In genomic region chr19:29947891-29948801, GRCm38 (mm10) we compare ENCODE assay signal across 8 mouse cellular contexts. TPM values are rescaled to one million over a fixed set of nuclear protein-coding genes. Genes with fewer than 3 reads are reported as not detected.
A peak's percentile ranks its signal among the peaks of the same experiment; 100 is the strongest.
DNase-seq lines count a peak whose midpoint lies in the region; ATAC-seq and TF ChIP-seq lines count a peak whose summit lies in the region.

No protein-coding gene starts in this region.

- no peaks in the 10 kb centered on the region for H3K36me3 ChIP-seq in E14TG2a.4 (ENCODE audit: insufficient read depth, low read length)
- H3K36me3 ChIP-seq in forebrain, embryonic 16.5 days (ENCODE audit: control insufficient read depth, insufficient read depth): no peaks in the 10 kb centered on the region
- no peaks in the 10 kb centered on the region for H3K36me3 ChIP-seq in liver, embryonic 14.5 days (replicated peaks; ENCODE audit: control insufficient read depth, insufficient read depth, low read depth)
- H3K36me3 ChIP-seq in neural tube, embryonic 11.5 days (ENCODE audit: control insufficient read depth, insufficient read depth, low read length): no peaks in the 10 kb centered on the region
- H3K36me3 ChIP-seq in stomach, embryonic 16.5 days (ENCODE audit: control insufficient read depth, insufficient read depth, low read length): no peaks in the 10 kb centered on the region

- 26% methylated on average over 25 of the region's 25 CpGs for WGBS in cerebellum, adult 2 months
- 24% methylated on average over 25 of the region's 25 CpGs for WGBS in forebrain, embryonic 16.5 days
- 21% methylated on average over 25 of the region's 25 CpGs for WGBS in liver, embryonic 14.5 days (ENCODE audit: insufficient replicate concordance)
- 23% methylated on average over 25 of the region's 25 CpGs for WGBS in neural tube, embryonic 11.5 days
- WGBS in stomach, embryonic 16.5 days: 23% methylated on average over 25 of the region's 25 CpGs

- peak overlapping the region; percentile 39 for H3K9ac ChIP-seq in forebrain, embryonic 16.5 days (replicated peaks; ENCODE audit: low read depth, low read length)
- no peak overlapping the region for H3K9ac ChIP-seq in liver, embryonic 14.5 days (replicated peaks)
- H3K9ac ChIP-seq in neural tube, embryonic 11.5 days (ENCODE audit: low read length): peak overlapping the region; percentile 39
- peak overlapping the region; percentile 40; the same call in 1 of the 2 replicates for H3K9ac ChIP-seq in stomach, embryonic 16.5 days (ENCODE audit: low read length)

- peak; percentile 43 for TF ChIP-seq CTCF in E14TG2a.4 (conservative IDR thresholded peaks at IDR 0.05; ENCODE audit: low read length)
- TF ChIP-seq CTCF in cerebellum, adult 2 months (IDR thresholded peaks at IDR 0.05; ENCODE audit: borderline replicate concordance, insufficient read depth, low read depth, low read length): peak; percentile 61; the same call in 1 of the 2 replicates
- TF ChIP-seq CTCF in liver, embryonic 14.5 days (IDR thresholded peaks at IDR 0.05; ENCODE audit: low read depth): peak; percentile 75

- H3K9me3 ChIP-seq in E14TG2a.4 (ENCODE audit: low read length): peaks cover 4% of the 10 kb centered on the region; the same call in 1 of the 2 replicates
- H3K9me3 ChIP-seq in forebrain, embryonic 16.5 days (ENCODE audit: control insufficient read depth, low read length): no peaks in the 10 kb centered on the region
- H3K9me3 ChIP-seq in liver, embryonic 14.5 days (ENCODE audit: control insufficient read depth, low read length): no peaks in the 10 kb centered on the region
- H3K9me3 ChIP-seq in neural tube, embryonic 11.5 days (ENCODE audit: control insufficient read depth, low read length): no peaks in the 10 kb centered on the region
- no peaks in the 10 kb centered on the region for H3K9me3 ChIP-seq in stomach, embryonic 16.5 days (replicated peaks; ENCODE audit: control insufficient read depth, low read length)

- peaks cover 38% of the 10 kb centered on the region for H3K4me1 ChIP-seq in E14TG2a.4 (replicated peaks; ENCODE audit: low read depth, low read length)
- H3K4me1 ChIP-seq in cerebellum, adult 2 months (ENCODE audit: control insufficient read depth, insufficient read depth, low read length): no peaks in the 10 kb centered on the region
- H3K4me1 ChIP-seq in forebrain, embryonic 16.5 days (replicated peaks; ENCODE audit: control insufficient read depth, insufficient read depth, low read length): peaks cover 10% of the 10 kb centered on the region
- H3K4me1 ChIP-seq in liver, embryonic 14.5 days (replicated peaks; ENCODE audit: control insufficient read depth in 2 of 2, insufficient read depth in 2 of 2, low read length in 1 of 2): peaks cover 0 to 11% of the 10 kb centered on the region in 2 experiments; a peak in 2 of 4 replicates
- peaks cover 3% of the 10 kb centered on the region; the same call in 1 of the 2 replicates for H3K4me1 ChIP-seq in neural tube, embryonic 11.5 days (ENCODE audit: control insufficient read depth, insufficient read depth, low read length)
- H3K4me1 ChIP-seq in stomach, embryonic 16.5 days (ENCODE audit: control insufficient read depth, insufficient read depth, low read length): 0 out of 2 replicates have a peak, but pooled peaks cover 5% of the 10 kb centered on the region

- peak; percentile 98 for ATAC-seq in forebrain, embryonic 16.5 days
- peak; percentile 41; the same call in 1 of the 2 replicates for ATAC-seq in liver, embryonic 14.5 days (ENCODE audit: insufficient read depth)
- ATAC-seq in neural tube, embryonic 11.5 days (ENCODE audit: insufficient read depth, low FRiP score, low TSS enrichment): peak; percentile 92
- ATAC-seq in stomach, embryonic 16.5 days (ENCODE audit: insufficient read depth, low FRiP score): peak; percentile 90

- H3K4me3 ChIP-seq in E14TG2a.4 (replicated peaks; ENCODE audit: low read length): peak overlapping the region; percentile 63
- peak overlapping the region; percentile 55 for H3K4me3 ChIP-seq in cerebellum, adult 2 months (replicated peaks; ENCODE audit: insufficient read depth, low read depth, low read length)
- H3K4me3 ChIP-seq in forebrain, embryonic 16.5 days (replicated peaks; ENCODE audit: low read length): peak overlapping the region; percentile 42
- peak overlapping the region in 1 of 2 experiments; percentile 50; a peak in 2 of 4 replicates for H3K4me3 ChIP-seq in liver, embryonic 14.5 days (ENCODE audit: insufficient read depth in 1 of 2, low read depth in 2 of 2, low read length in 2 of 2)
- H3K4me3 ChIP-seq in neural tube, embryonic 11.5 days (ENCODE audit: low read depth, low read length): peak overlapping the region; percentile 40
- peak overlapping the region; percentile 44 for H3K4me3 ChIP-seq in stomach, embryonic 16.5 days (replicated peaks; ENCODE audit: low read length)

- peaks cover 5% of the 10 kb centered on the region; the same call in 1 of the 2 replicates for H3K27me3 ChIP-seq in E14TG2a.4 (ENCODE audit: insufficient read depth, low read length)
- H3K27me3 ChIP-seq in cerebellum, adult 2 months (ENCODE audit: control insufficient read depth, insufficient read depth, low read length): no peaks in the 10 kb centered on the region; the same call in 1 of the 2 replicates
- H3K27me3 ChIP-seq in forebrain, embryonic 16.5 days (replicated peaks; ENCODE audit: control insufficient read depth, insufficient read depth, low read length): no peaks in the 10 kb centered on the region
- H3K27me3 ChIP-seq in liver, embryonic 14.5 days (ENCODE audit: control insufficient read depth, insufficient read depth, low read length): no peaks in the 10 kb centered on the region
- no peaks in the 10 kb centered on the region for H3K27me3 ChIP-seq in neural tube, embryonic 11.5 days (ENCODE audit: control insufficient read depth, insufficient read depth, low read length)
- no peaks in the 10 kb centered on the region; the same call in 1 of the 2 replicates for H3K27me3 ChIP-seq in stomach, embryonic 16.5 days (ENCODE audit: control insufficient read depth, insufficient read depth, low read length)

- H3K4me2 ChIP-seq in forebrain, embryonic 16.5 days (ENCODE audit: low read length): peak overlapping the region; percentile 81
- peak overlapping the region; percentile 51 for H3K4me2 ChIP-seq in liver, embryonic 14.5 days (ENCODE audit: low read depth)
- H3K4me2 ChIP-seq in neural tube, embryonic 11.5 days (ENCODE audit: low read depth): peak overlapping the region; percentile 78
- peak overlapping the region; percentile 77 for H3K4me2 ChIP-seq in stomach, embryonic 16.5 days (ENCODE audit: low read depth, low read length)

- TF ChIP-seq EP300 in liver, embryonic 14.5 days (IDR thresholded peaks at IDR 0.05; ENCODE audit: low read depth): no peak

- TF ChIP-seq POLR2A in cerebellum, adult 2 months (IDR thresholded peaks at IDR 0.05; ENCODE audit: borderline replicate concordance, insufficient read depth, low read length): no peak

- DNase-seq in cerebellum, adult 2 months: peak; percentile 60 to 70
- DNase-seq in heart, postnatal 14 days: peak; percentile 82 to 85
- peak; percentile 84 to 91 for DNase-seq in kidney, postnatal 4 days
- peak; percentile 10 to 33 (median 28) for DNase-seq in liver, embryonic 14.5 days (ENCODE audit: low read depth in 3 of 3, low spot score in 3 of 3)
- peak; percentile 82 for DNase-seq in neural tube, embryonic 11.5 days (ENCODE audit: low spot score)

- intact Hi-C loops in heart, postnatal 14 days (cut with DNase I): loop anchor here (2.0 to 10.0 kb wide), 2 partner anchors 31 to 63 kb away; no protein-coding TSS in a partner anchor

- H3K27ac ChIP-seq in cerebellum, adult 2 months (ENCODE audit: insufficient read depth, low read length): no peak overlapping the region
- H3K27ac ChIP-seq in forebrain, embryonic 16.5 days (ENCODE audit: low read length): no peak overlapping the region
- H3K27ac ChIP-seq in liver, embryonic 14.5 days: no peak overlapping the region
- H3K27ac ChIP-seq in neural tube, embryonic 11.5 days (ENCODE audit: low read depth, low read length): no peak overlapping the region
- H3K27ac ChIP-seq in stomach, embryonic 16.5 days (ENCODE audit: low read length): no peak overlapping the region

RNA-seq across cellular contexts. Expression of gene Il33, which starts 23.2 kb away (rescaled TPM):
- polyA plus RNA-seq in cerebellum, adult 2 months (2012; rRNA removed): 38.5 and 58.0 TPM in 2 replicates
- polyA plus RNA-seq in forebrain, embryonic 16.5 days (2015; fragmentation: Nextera tagmentation; extraction: Ambion mirVana): 0.71 and 1.1 TPM in 2 replicates
- 1 to 10 TPM; 4.1 to 6.5 TPM for total RNA-seq in heart, postnatal 14 days (2021)
- polyA plus RNA-seq in liver, embryonic 14.5 days (2012; rRNA removed): 0.32 and 0.45 TPM in 2 replicates
- polyA plus RNA-seq in liver, embryonic 14.5 days (2014; fragmentation: Nextera tagmentation; extraction: Ambion mirVana): 0.39 and 1.1 TPM in 2 replicates
- 0.32 and 0.46 TPM in 2 replicates for polyA plus RNA-seq in neural tube, embryonic 11.5 days (2014; fragmentation: Nextera tagmentation; extraction: Ambion mirVana)
- polyA plus RNA-seq in stomach, embryonic 16.5 days (2015; fragmentation: Nextera tagmentation; extraction: Ambion mirVana): 14.9 and 15.0 TPM in 2 replicates

RNA-seq across cellular contexts. Expression of gene Trpd52l3, which starts 55.4 kb away (rescaled TPM):
- polyA plus RNA-seq in cerebellum, adult 2 months (2012; rRNA removed): not detected in 2 replicates
- polyA plus RNA-seq in forebrain, embryonic 16.5 days (2015; fragmentation: Nextera tagmentation; extraction: Ambion mirVana): not detected in 2 replicates
- total RNA-seq in heart, postnatal 14 days (2021): not detected
- not detected in 2 replicates for polyA plus RNA-seq in liver, embryonic 14.5 days (2012; rRNA removed)
- polyA plus RNA-seq in liver, embryonic 14.5 days (2014; fragmentation: Nextera tagmentation; extraction: Ambion mirVana): not detected in 2 replicates
- not detected in 2 replicates for polyA plus RNA-seq in neural tube, embryonic 11.5 days (2014; fragmentation: Nextera tagmentation; extraction: Ambion mirVana)
- not detected in 2 replicates for polyA plus RNA-seq in stomach, embryonic 16.5 days (2015; fragmentation: Nextera tagmentation; extraction: Ambion mirVana)

Comparison
In these comparisons a context has a peak if more than half of its experiments do, and no peak if none do; other contexts are left out.
1. DNase-seq: peak in every context shown above with its lines; median percentile 88 in kidney, postnatal 4 days; 84 in heart, postnatal 14 days; 82 in neural tube, embryonic 11.5 days; 65 in cerebellum, adult 2 months; 28 in liver, embryonic 14.5 days.
2. ATAC-seq: peak in every context shown above with its lines; median percentile 98 in forebrain, embryonic 16.5 days; 92 in neural tube, embryonic 11.5 days; 90 in stomach, embryonic 16.5 days; 41 in liver, embryonic 14.5 days.